Mouse (Mus musculus) CH12F3 (cell line): ENCODE measurements at regions not wholly inside any gene's neighbourhood (a gene's known extent, or its start where the extent isn't known, plus 50 kb on each side); places are given as distances from the start of the nearest gene placed in this dataset.

Experiments
- in situ Hi-C: fragments of 300-500 bp; cut with MboI; formaldehyde crosslinking; loops from 2 replicates; pipeline ENCODE4 v1.14.3; 2020; ENCODE audit warnings: low sequenced_read_pairs

GRCm38 (mm10) chr3:14952169-14952729 lies 66.2 kb downstream of the Car2 start:
- in situ Hi-C loops: no loop called here

GRCm38 (mm10) chr3:14952951-14953350 lies 66.9 kb downstream of the Car2 start:
- in situ Hi-C loops: no loop called here

GRCm38 (mm10) chr3:14957481-14957880 lies 71.4 kb downstream of the Car2 start:
- in situ Hi-C loops: no loop called here

- in situ Hi-C loops: no loop called here
Observed at GRCm38 (mm10) chr3:14958277-14958676, 72.2 kb downstream of the Car2 start.

- in situ Hi-C loops: no loop called here
Observed at GRCm38 (mm10) chr3:14959586-14959985, 73.5 kb downstream of the Car2 start.

- in situ Hi-C loops: no loop called here
Observed at GRCm38 (mm10) chr3:14964795-14965194, 78.7 kb downstream of the Car2 start.

- in situ Hi-C loops: no loop called here
Observed at GRCm38 (mm10) chr3:14965438-14966044, 79.5 kb downstream of the Car2 start.

GRCm38 (mm10) chr3:14967235-14967634 lies 81.2 kb downstream of the Car2 start:
- in situ Hi-C loops: no loop called here

- in situ Hi-C loops: no loop called here
Observed at GRCm38 (mm10) chr3:14968345-14968744, 82.3 kb downstream of the Car2 start.

GRCm38 (mm10) chr3:14969698-14970097 lies 83.6 kb downstream of the Car2 start:
- in situ Hi-C loops: no loop called here

GRCm38 (mm10) chr3:14971647-14972046 lies 85.6 kb downstream of the Car2 start:
- in situ Hi-C loops: no loop called here

- in situ Hi-C loops: no loop called here
Observed at GRCm38 (mm10) chr3:14974758-14975157, 88.7 kb downstream of the Car2 start.

GRCm38 (mm10) chr3:14975203-14975602 lies 89.1 kb downstream of the Car2 start:
- in situ Hi-C loops: no loop called here

GRCm38 (mm10) chr3:14979116-14979613 lies 93.1 kb downstream of the Car2 start:
- in situ Hi-C loops: no loop called here

- in situ Hi-C loops: no loop called here
Observed at GRCm38 (mm10) chr3:14989635-14990034, 103.6 kb downstream of the Car2 start.

- in situ Hi-C loops: no loop called here
Observed at GRCm38 (mm10) chr3:14993936-14994335, 107.9 kb downstream of the Car2 start.

- in situ Hi-C loops: no loop called here
Observed at GRCm38 (mm10) chr3:14997241-14997640, 111.2 kb downstream of the Car2 start.

GRCm38 (mm10) chr3:14998521-14998920 lies 112.4 kb downstream of the Car2 start:
- in situ Hi-C loops: no loop called here

- in situ Hi-C loops: no loop called here
Observed at GRCm38 (mm10) chr3:14999411-14999810, 113.3 kb downstream of the Car2 start.

- in situ Hi-C loops: no loop called here
Observed at GRCm38 (mm10) chr3:14999914-15000313, 113.8 kb downstream of the Car2 start.

GRCm38 (mm10) chr3:15000657-15001056 lies 114.6 kb downstream of the Car2 start:
- in situ Hi-C loops: no loop called here

- in situ Hi-C loops: no loop called here
Observed at GRCm38 (mm10) chr3:15007821-15008220, 121.7 kb downstream of the Car2 start.

GRCm38 (mm10) chr3:15008501-15008900 lies 122.4 kb downstream of the Car2 start:
- in situ Hi-C loops: no loop called here
